Mouse (Mus musculus) liver, postnatal 0 days (tissue): ENCODE measurements around the gene Gm45261.

Experiments
- CTCF ChIP-seq: sonication (generic); IDR thresholded peaks from 2 replicates; pipeline ENCODE4 v1.5.1; 2016; ENCODE audit warnings: antibody characterized with exemption, low read depth
- EP300 ChIP-seq: IDR thresholded peaks from 2 replicates; pipeline ENCODE4 v1.6.1; 2016; ENCODE audit warnings: antibody characterized with exemption, low read depth, mild to moderate bottlenecking

DNA sequence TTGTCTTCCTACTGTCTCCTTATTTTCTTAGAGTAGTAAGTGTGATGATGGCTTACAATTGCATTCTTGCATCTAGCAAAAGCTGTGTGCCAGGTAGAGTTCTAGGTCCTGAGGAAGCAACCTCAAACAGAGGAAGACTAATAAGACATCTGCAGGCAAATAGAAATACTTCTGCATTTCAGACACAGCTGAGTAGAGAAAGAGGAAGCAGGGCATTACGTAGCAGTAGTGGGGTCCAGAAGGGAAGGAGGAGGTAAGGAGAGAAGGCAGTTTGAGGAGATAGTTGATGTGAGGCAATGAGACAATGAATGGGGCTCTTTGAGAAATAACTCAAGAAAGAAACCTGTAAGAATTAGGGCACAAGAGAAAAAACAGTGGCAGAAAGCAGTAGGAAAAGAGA lies 59.3 kb downstream of the Gm45261 start:
- TF ChIP-seq CTCF (no peak), EP300 (no peak)
